Mouse (Mus musculus) layer of hippocampus, adult 6 months (tissue): ENCODE data around the gene Plxnb1. TPM values are rescaled to one million over a fixed set of nuclear protein-coding genes. Genes with fewer than 3 reads are reported as not detected.

Experiments used
- long read RNA-seq, 2 experiments: library from polyadenylated mRNA; unstranded; transcript quantifications; one replicate each; pipeline ENCODE4 v2.0.0; 2019 to 2020
- polyA plus RNA-seq: library from polyadenylated mRNA; unstranded; fragments of <200 nt; fragmentation: Nextera tagmentation; gene quantifications from 2 replicates; pipeline ENCODE4 v1.2.3, GENCODE M21; 2021

The Plxnb1 gene
- polyA plus RNA-seq = 15.1 and 22.6 TPM in 2 replicates
- long read RNA-seq, experiment 1, partial matches to known transcripts = 15 of 27 reads
- long read RNA-seq, experiment 1, other reads (novel, unspliced or antisense) = 12 of 27 reads
- long read RNA-seq, experiment 2, full-length matches to known transcripts = 2 of 73 reads
- long read RNA-seq, experiment 2, partial matches to known transcripts = 67 of 73 reads
- long read RNA-seq, experiment 2, other reads (novel, unspliced or antisense) = 4 of 73 reads

GRCm38 (mm10) chr9:109095137-109095982 lies at the start of gene Plxnb1:
TSS of gene Plxnb1 (plus strand) at chr9:109095389.

GRCm38 (mm10) chr9:109059136-109059903 lies 35.9 kb upstream of the Plxnb1 start, which contains the start of gene Trex1:
TSS of gene Trex1 (minus strand) at chr9:109059734.

GRCm38 (mm10) chr9:109073661-109074573 lies 21.3 kb upstream of the Plxnb1 start, which contains the start of gene Atrip:
TSS of gene Atrip (minus strand) at chr9:109074124.

GRCm38 (mm10) chr9:109082124-109082800 lies 12.9 kb upstream of the Plxnb1 start, which contains the start of the genes Ccdc51 and Tma7:
TSS of gene Ccdc51 (plus strand) at chr9:109082493.
TSS of gene Tma7 (minus strand) at chr9:109082587.

GRCm38 (mm10) chr9:109161941-109162340 lies 66.8 kb downstream of the Plxnb1 start, which contains the start of gene Fbxw21:
TSS of gene Fbxw21 (minus strand) at chr9:109162041.

Other genes with a start within 250 kb of the Plxnb1 start
- 9.3 and 12.2 TPM in 2 replicates for gene Slc26a6, start 242.1 kb upstream of the Plxnb1 start, polyA plus RNA-seq
- gene Tmem89, start 180.8 kb upstream of the Plxnb1 start, polyA plus RNA-seq = 1.0 and 2.9 TPM in 2 replicates
- 652 and 670 TPM in 2 replicates for gene Uqcrc1, start 158.8 kb upstream of the Plxnb1 start, polyA plus RNA-seq
- not detected in 2 replicates for gene Col7a1, start 141.8 kb upstream of the Plxnb1 start, polyA plus RNA-seq
- not detected in 2 replicates for gene Ucn2, start 109.4 kb upstream of the Plxnb1 start, polyA plus RNA-seq
- 4.7 and 5.6 TPM in 2 replicates for gene Pfkfb4, start 103.6 kb upstream of the Plxnb1 start, polyA plus RNA-seq
- gene Shisa5, start 56.8 kb upstream of the Plxnb1 start, polyA plus RNA-seq = 119 and 124 TPM in 2 replicates
- 12.0 and 12.5 TPM in 2 replicates for gene Trex1, start 35.7 kb upstream of the Plxnb1 start, polyA plus RNA-seq
- 19.7 and 20.0 TPM in 2 replicates for gene Atrip, start 21.3 kb upstream of the Plxnb1 start, polyA plus RNA-seq
- 3.6 and 4.4 TPM in 2 replicates for gene Ccdc51, start 12.9 kb upstream of the Plxnb1 start, polyA plus RNA-seq
- gene Tma7, start 12.8 kb upstream of the Plxnb1 start, polyA plus RNA-seq = 619 and 702 TPM in 2 replicates
- gene Fbxw21, start 66.7 kb downstream of the Plxnb1 start, polyA plus RNA-seq = not detected in 2 replicates
- 0.10 and 0.36 TPM in 2 replicates for gene Fbxw13, start 100.6 kb downstream of the Plxnb1 start, polyA plus RNA-seq
- gene Fbxw20, start 139.4 kb downstream of the Plxnb1 start, polyA plus RNA-seq = not detected in 2 replicates
- not detected in 2 replicates for gene Fbxw14, start 192.3 kb downstream of the Plxnb1 start, polyA plus RNA-seq
- not detected in 2 replicates for gene Fbxw28, start 244.3 kb downstream of the Plxnb1 start, polyA plus RNA-seq